Mouse (Mus musculus): ENCODE data around the gene Cadps2. TPM values are rescaled to one million over a fixed set of nuclear protein-coding genes. Genes with fewer than 3 reads are reported as not detected.

Gene Cadps2
- polyA plus RNA-seq, 1 experiment = 0.80 TPM

GRCm38 (mm10) chr6:23573750-23574149, 265.5 kb downstream of the Cadps2 start:
- no peak overlapping the region for H3K27ac ChIP-seq (ENCODE audit: control insufficient read depth, insufficient read depth, low read depth, low read length, poor library complexity)
- no peak for TF ChIP-seq POLR2A (IDR thresholded peaks at IDR 0.05; ENCODE audit: borderline replicate concordance, control insufficient read depth, low read depth, low read length)
- no peak for TF ChIP-seq CTCF (IDR thresholded peaks at IDR 0.05; ENCODE audit: control insufficient read depth, insufficient read depth, low read length)
- no peak overlapping the region for H3K4me3 ChIP-seq (replicated peaks; ENCODE audit: control insufficient read depth, low read depth, low read length)
- no peaks in the 10 kb centered on the region for H3K4me1 ChIP-seq (ENCODE audit: control insufficient read depth, insufficient read depth, low read length)
- 76% methylated on average over 4 of the region's 4 CpGs for WGBS

- Histone ChIP-seq H3K4me1 (ENCODE audit: control insufficient read depth, insufficient read depth, low read length) (no peaks in the 10 kb centered on the region), H3K27ac (ENCODE audit: control insufficient read depth, insufficient read depth, low read depth, low read length, poor library complexity) (no peak overlapping the region), H3K4me3 (replicated peaks; ENCODE audit: control insufficient read depth, low read depth, low read length) (no peak overlapping the region)
- TF ChIP-seq CTCF (IDR thresholded peaks at IDR 0.05; ENCODE audit: control insufficient read depth, insufficient read depth, low read length) (no peak), POLR2A (IDR thresholded peaks at IDR 0.05; ENCODE audit: borderline replicate concordance, control insufficient read depth, low read depth, low read length) (no peak)
- 82% methylated on average over 4 of the region's 4 CpGs for WGBS
Observed at GRCm38 (mm10) chr6:23572401-23572800, 266.8 kb downstream of the Cadps2 start.

- WGBS = 78% methylated on average over 4 of the region's 4 CpGs
Observed at GRCm38 (mm10) chr6:23569686-23570085, 269.5 kb downstream of the Cadps2 start.

GRCm38 (mm10) chr6:23568688-23569087, 270.5 kb downstream of the Cadps2 start:
- H3K4me1 ChIP-seq (ENCODE audit: control insufficient read depth, insufficient read depth, low read length) = no peaks in the 10 kb centered on the region
- no peak overlapping the region for H3K4me3 ChIP-seq (replicated peaks; ENCODE audit: control insufficient read depth, low read depth, low read length)
- no peak overlapping the region for H3K27ac ChIP-seq (ENCODE audit: control insufficient read depth, insufficient read depth, low read depth, low read length, poor library complexity)
- TF ChIP-seq CTCF (IDR thresholded peaks at IDR 0.05; ENCODE audit: control insufficient read depth, insufficient read depth, low read length) (no peak), POLR2A (IDR thresholded peaks at IDR 0.05; ENCODE audit: borderline replicate concordance, control insufficient read depth, low read depth, low read length) (no peak)
- 82% methylated on average over 1 of the region's 1 CpGs for WGBS

More at GRCm38 (mm10) chr6:23569686-23570085, 269.5 kb downstream of the Cadps2 start:
- TF ChIP-seq POLR2A (IDR thresholded peaks at IDR 0.05; ENCODE audit: borderline replicate concordance, control insufficient read depth, low read depth, low read length) (no peak), CTCF (IDR thresholded peaks at IDR 0.05; ENCODE audit: control insufficient read depth, insufficient read depth, low read length) (no peak)
- no peaks in the 10 kb centered on the region for H3K4me1 ChIP-seq (ENCODE audit: control insufficient read depth, insufficient read depth, low read length)
- H3K27ac ChIP-seq (ENCODE audit: control insufficient read depth, insufficient read depth, low read depth, low read length, poor library complexity) = no peak overlapping the region
- H3K4me3 ChIP-seq (replicated peaks; ENCODE audit: control insufficient read depth, low read depth, low read length) = no peak overlapping the region

GRCm38 (mm10) chr6:23567651-23568050, 271.6 kb downstream of the Cadps2 start:
- H3K4me3 ChIP-seq (replicated peaks; ENCODE audit: control insufficient read depth, low read depth, low read length) = no peak overlapping the region
- TF ChIP-seq CTCF (IDR thresholded peaks at IDR 0.05; ENCODE audit: control insufficient read depth, insufficient read depth, low read length) (no peak), POLR2A (IDR thresholded peaks at IDR 0.05; ENCODE audit: borderline replicate concordance, control insufficient read depth, low read depth, low read length) (no peak)
- no peaks in the 10 kb centered on the region for H3K4me1 ChIP-seq (ENCODE audit: control insufficient read depth, insufficient read depth, low read length)
- no peak overlapping the region for H3K27ac ChIP-seq (ENCODE audit: control insufficient read depth, insufficient read depth, low read depth, low read length, poor library complexity)
- 77% methylated on average over 1 of the region's 1 CpGs for WGBS

GRCm38 (mm10) chr6:23549874-23550273, 289.3 kb downstream of the Cadps2 start:
- no peak overlapping the region for H3K27ac ChIP-seq (ENCODE audit: control insufficient read depth, insufficient read depth, low read depth, low read length, poor library complexity)
- no peak overlapping the region for H3K4me3 ChIP-seq (replicated peaks; ENCODE audit: control insufficient read depth, low read depth, low read length)
- no peak for TF ChIP-seq CTCF (IDR thresholded peaks at IDR 0.05; ENCODE audit: control insufficient read depth, insufficient read depth, low read length)
- TF ChIP-seq POLR2A (IDR thresholded peaks at IDR 0.05; ENCODE audit: borderline replicate concordance, control insufficient read depth, low read depth, low read length) = no peak
- 86% methylated on average over 1 of the region's 1 CpGs for WGBS
- H3K4me1 ChIP-seq (ENCODE audit: control insufficient read depth, insufficient read depth, low read length) = no peaks in the 10 kb centered on the region

GRCm38 (mm10) chr6:23523710-23524109, 315.5 kb downstream of the Cadps2 start:
- TF ChIP-seq CTCF (IDR thresholded peaks at IDR 0.05; ENCODE audit: control insufficient read depth, insufficient read depth, low read length) = no peak
- TF ChIP-seq POLR2A (IDR thresholded peaks at IDR 0.05; ENCODE audit: borderline replicate concordance, control insufficient read depth, low read depth, low read length) = no peak
- Histone ChIP-seq H3K27ac (ENCODE audit: control insufficient read depth, insufficient read depth, low read depth, low read length, poor library complexity) (no peak overlapping the region), H3K4me3 (replicated peaks; ENCODE audit: control insufficient read depth, low read depth, low read length) (no peak overlapping the region), H3K4me1 (ENCODE audit: control insufficient read depth, insufficient read depth, low read length) (no peaks in the 10 kb centered on the region)
- WGBS = 72% methylated on average over 2 of the region's 2 CpGs

- no peak overlapping the region for H3K4me3 ChIP-seq (replicated peaks; ENCODE audit: control insufficient read depth, low read depth, low read length)
- WGBS = 83% methylated on average over 5 of the region's 5 CpGs
- no peaks in the 10 kb centered on the region for H3K4me1 ChIP-seq (ENCODE audit: control insufficient read depth, insufficient read depth, low read length)
- TF ChIP-seq CTCF (IDR thresholded peaks at IDR 0.05; ENCODE audit: control insufficient read depth, insufficient read depth, low read length) (no peak), POLR2A (IDR thresholded peaks at IDR 0.05; ENCODE audit: borderline replicate concordance, control insufficient read depth, low read depth, low read length) (no peak)
- H3K27ac ChIP-seq (ENCODE audit: control insufficient read depth, insufficient read depth, low read depth, low read length, poor library complexity) = no peak overlapping the region
Observed at GRCm38 (mm10) chr6:23522556-23522955, 316.7 kb downstream of the Cadps2 start.

GRCm38 (mm10) chr6:23498611-23499010, 340.6 kb downstream of the Cadps2 start:
- H3K27ac ChIP-seq (ENCODE audit: control insufficient read depth, insufficient read depth, low read depth, low read length, poor library complexity) = no peak overlapping the region
- no peak overlapping the region for H3K4me3 ChIP-seq (replicated peaks; ENCODE audit: control insufficient read depth, low read depth, low read length)
- no peaks in the 10 kb centered on the region for H3K4me1 ChIP-seq (ENCODE audit: control insufficient read depth, insufficient read depth, low read length)
- no peak for TF ChIP-seq POLR2A (IDR thresholded peaks at IDR 0.05; ENCODE audit: borderline replicate concordance, control insufficient read depth, low read depth, low read length)
- no peak for TF ChIP-seq CTCF (IDR thresholded peaks at IDR 0.05; ENCODE audit: control insufficient read depth, insufficient read depth, low read length)
- 60% methylated on average over 5 of the region's 5 CpGs for WGBS
